Mouse (Mus musculus): ENCODE data around the gene Cacna2d3. TPM values are rescaled to one million over a fixed set of nuclear protein-coding genes. Genes with fewer than 3 reads are reported as not detected.
A peak's percentile ranks its signal among the peaks of the same experiment; 100 is the strongest.

The Cacna2d3 gene
- total RNA-seq, 1 experiment, result 0.40 TPM

DNA sequence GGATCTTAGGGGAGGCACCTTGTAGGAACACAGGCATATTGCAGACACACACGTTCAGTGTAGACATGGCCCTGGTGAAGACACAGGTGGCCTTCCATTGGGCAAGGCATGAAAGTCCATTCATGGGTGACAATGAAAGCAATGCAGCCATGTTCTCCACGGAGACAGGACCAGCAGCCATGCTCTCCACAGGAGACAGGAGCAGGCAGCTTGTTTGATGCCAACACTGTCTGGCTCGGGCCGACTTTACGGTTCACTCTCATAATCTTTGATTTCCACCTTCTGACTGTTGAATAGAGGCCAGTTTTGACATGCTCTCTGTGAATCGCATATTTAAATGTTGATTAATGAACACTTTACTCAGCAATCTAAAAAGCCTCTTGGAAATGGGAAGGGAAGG lies 610.0 kb downstream of the Cacna2d3 start:
- TF ChIP-seq ZNF384 (IDR thresholded peaks at IDR 0.05; ENCODE audit: low read depth, low read length) (no peak), CHD2 (IDR thresholded peaks at IDR 0.05; ENCODE audit: low read depth, low read length) (no peak), MAFK (IDR thresholded peaks at IDR 0.05; ENCODE audit: insufficient read depth, low read depth, low read length) (no peak), HCFC1 (IDR thresholded peaks at IDR 0.05; ENCODE audit: borderline replicate concordance, insufficient read depth, low read length) (no peak), ZC3H11A (IDR thresholded peaks at IDR 0.05; ENCODE audit: borderline replicate concordance, low read depth, low read length) (no peak)
- no peak for DNase-seq (ENCODE audit: low read depth, low spot score)
- in situ Hi-C loops (cut with MboI; ENCODE audit: low sequenced_read_pairs in 2 of 2, unreplicated experiment in 2 of 2), result loop anchor here in 1 of 2 experiments (25.0 kb wide), 1 partner anchor 1299 kb away; no protein-coding TSS in a partner anchor
- Histone ChIP-seq H3K4me1 (ENCODE audit: control insufficient read depth in 2 of 2, insufficient read depth in 2 of 2, low read length in 2 of 2, poor library complexity in 1 of 2) (no peaks in the 10 kb centered on the region), H3K9ac (ENCODE audit: insufficient read depth, low read depth, low read length, poor library complexity, severe bottlenecking) (no peak overlapping the region), H3K9me3 (ENCODE audit: control insufficient read depth, insufficient read depth, low read depth, low read length) (no peaks in the 10 kb centered on the region), H3K36me3 (ENCODE audit: control insufficient read depth, insufficient read depth, low read length, poor library complexity, severe bottlenecking) (no peaks in the 10 kb centered on the region), H3K27ac (ENCODE audit: insufficient read depth, low read depth, low read length, poor library complexity, severe bottlenecking) (no peak overlapping the region), H3K4me3 (ENCODE audit: insufficient read depth in 1 of 2, low read depth in 1 of 2, low read length in 2 of 2, poor library complexity in 1 of 2, severe bottlenecking in 1 of 2) (no peak overlapping the region)

DNA sequence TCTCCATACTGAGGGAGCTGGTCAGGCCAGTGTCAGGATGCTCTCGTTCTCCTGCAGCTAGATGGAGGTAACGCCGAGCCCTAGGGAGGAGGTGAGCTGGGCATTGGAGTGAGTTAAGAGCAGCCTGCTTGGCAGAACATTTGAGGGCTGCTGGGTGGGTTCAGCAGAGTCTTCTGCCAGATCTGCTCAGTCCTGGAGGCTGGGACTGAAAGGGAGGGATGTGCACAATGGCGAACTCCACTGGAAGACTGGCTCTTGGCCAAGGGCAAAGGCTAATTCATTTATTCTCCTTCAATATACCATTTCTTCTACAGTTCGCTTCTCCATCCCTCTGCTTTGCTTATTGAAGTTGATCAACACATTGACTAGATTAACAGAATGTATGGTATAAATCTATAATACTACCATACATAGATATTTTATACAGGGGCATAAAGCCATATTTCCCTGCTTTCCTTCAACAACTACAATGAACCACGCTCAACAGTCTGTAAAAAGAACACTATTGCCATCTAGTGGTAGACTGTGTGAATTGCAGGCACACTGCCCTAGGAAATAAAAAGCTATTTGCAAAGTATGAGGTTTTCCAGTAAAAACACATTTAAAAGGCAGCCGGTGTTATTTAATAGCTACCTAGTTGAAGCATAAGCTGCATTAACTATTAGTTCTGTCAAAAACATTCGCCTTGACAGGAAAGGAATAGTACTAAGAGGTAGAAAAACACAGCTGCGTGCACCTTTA lies 611.1 kb downstream of the Cacna2d3 start:
- peak; percentile 33 for DNase-seq (ENCODE audit: low read depth, low spot score)
- H3K27ac ChIP-seq (ENCODE audit: insufficient read depth, low read depth, low read length, poor library complexity, severe bottlenecking), result no peak overlapping the region
- peak; percentile 89 for TF ChIP-seq ZC3H11A (IDR thresholded peaks at IDR 0.05; ENCODE audit: borderline replicate concordance, low read depth, low read length)
- no peak for TF ChIP-seq CHD2 (IDR thresholded peaks at IDR 0.05; ENCODE audit: low read depth, low read length)
- TF ChIP-seq MAFK (IDR thresholded peaks at IDR 0.05; ENCODE audit: insufficient read depth, low read depth, low read length), result no peak
- TF ChIP-seq ZNF384 (IDR thresholded peaks at IDR 0.05; ENCODE audit: low read depth, low read length), result no peak

GRCm38 (mm10) chr14:29107464-29107863 lies 614.2 kb downstream of the Cacna2d3 start:
- Histone ChIP-seq H3K4me1 (ENCODE audit: control insufficient read depth in 2 of 2, insufficient read depth in 2 of 2, low read length in 2 of 2, poor library complexity in 1 of 2) (no peaks in the 10 kb centered on the region), H3K4me3 (ENCODE audit: insufficient read depth in 1 of 2, low read depth in 1 of 2, low read length in 2 of 2, poor library complexity in 1 of 2, severe bottlenecking in 1 of 2) (no peak overlapping the region), H3K36me3 (ENCODE audit: control insufficient read depth, insufficient read depth, low read length, poor library complexity, severe bottlenecking) (no peaks in the 10 kb centered on the region), H3K27ac (ENCODE audit: insufficient read depth, low read depth, low read length, poor library complexity, severe bottlenecking) (no peak overlapping the region), H3K9ac (ENCODE audit: insufficient read depth, low read depth, low read length, poor library complexity, severe bottlenecking) (no peak overlapping the region), H3K9me3 (ENCODE audit: control insufficient read depth, insufficient read depth, low read depth, low read length) (no peaks in the 10 kb centered on the region)
- TF ChIP-seq ZNF384 (IDR thresholded peaks at IDR 0.05; ENCODE audit: low read depth, low read length) (no peak), ZC3H11A (IDR thresholded peaks at IDR 0.05; ENCODE audit: borderline replicate concordance, low read depth, low read length) (no peak), MAFK (IDR thresholded peaks at IDR 0.05; ENCODE audit: insufficient read depth, low read depth, low read length) (no peak), CHD2 (IDR thresholded peaks at IDR 0.05; ENCODE audit: low read depth, low read length) (no peak), HCFC1 (IDR thresholded peaks at IDR 0.05; ENCODE audit: borderline replicate concordance, insufficient read depth, low read length) (no peak)
- in situ Hi-C loops (cut with MboI; ENCODE audit: low sequenced_read_pairs in 2 of 2, unreplicated experiment in 2 of 2), result loop anchor here in 1 of 2 experiments (25.0 kb wide), 1 partner anchor 1295 kb away; no protein-coding TSS in a partner anchor
- DNase-seq (ENCODE audit: low read depth, low spot score), result no peak

More for the DNA sequence above, 611.1 kb downstream of the Cacna2d3 start:
- Histone ChIP-seq H3K4me3 (ENCODE audit: insufficient read depth in 1 of 2, low read depth in 1 of 2, low read length in 2 of 2, poor library complexity in 1 of 2, severe bottlenecking in 1 of 2) (no peak overlapping the region), H3K4me1 (ENCODE audit: control insufficient read depth in 2 of 2, insufficient read depth in 2 of 2, low read length in 2 of 2, poor library complexity in 1 of 2) (no peaks in the 10 kb centered on the region), H3K9me3 (ENCODE audit: control insufficient read depth, insufficient read depth, low read depth, low read length) (no peaks in the 10 kb centered on the region), H3K9ac (ENCODE audit: insufficient read depth, low read depth, low read length, poor library complexity, severe bottlenecking) (no peak overlapping the region), H3K36me3 (ENCODE audit: control insufficient read depth, insufficient read depth, low read length, poor library complexity, severe bottlenecking) (no peaks in the 10 kb centered on the region)
- in situ Hi-C loops (cut with MboI; ENCODE audit: low sequenced_read_pairs in 2 of 2, unreplicated experiment in 2 of 2), result loop anchor here in 1 of 2 experiments (25.0 kb wide), 1 partner anchor 1298 kb away; no protein-coding TSS in a partner anchor

DNA sequence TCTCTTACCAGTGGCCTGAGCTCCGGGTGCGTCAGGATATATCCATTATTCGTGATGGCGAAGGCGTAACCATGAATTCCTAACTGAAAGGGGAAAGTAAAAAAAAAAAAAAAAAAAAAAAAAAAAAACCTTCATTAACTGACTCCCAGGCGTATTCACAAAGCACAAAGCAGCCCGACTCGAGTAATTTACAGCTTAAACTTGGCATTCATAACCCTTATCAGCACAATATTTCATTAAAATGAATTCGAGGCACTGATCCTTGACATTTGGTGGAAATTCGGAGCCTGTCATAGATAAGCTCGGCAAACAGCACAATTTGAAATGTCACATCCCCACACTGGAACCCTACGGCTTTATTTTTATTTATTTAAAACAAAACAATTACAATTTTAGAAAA lies 623.9 kb downstream of the Cacna2d3 start:
- in situ Hi-C loops (cut with MboI; ENCODE audit: low sequenced_read_pairs in 2 of 2, unreplicated experiment in 2 of 2), result no loop called here
- Histone ChIP-seq H3K4me1 (ENCODE audit: control insufficient read depth in 2 of 2, insufficient read depth in 2 of 2, low read length in 2 of 2, poor library complexity in 1 of 2) (no peaks in the 10 kb centered on the region), H3K36me3 (ENCODE audit: control insufficient read depth, insufficient read depth, low read length, poor library complexity, severe bottlenecking) (no peaks in the 10 kb centered on the region), H3K4me3 (ENCODE audit: insufficient read depth in 1 of 2, low read depth in 1 of 2, low read length in 2 of 2, poor library complexity in 1 of 2, severe bottlenecking in 1 of 2) (no peak overlapping the region), H3K27ac (ENCODE audit: insufficient read depth, low read depth, low read length, poor library complexity, severe bottlenecking) (no peak overlapping the region), H3K9me3 (ENCODE audit: control insufficient read depth, insufficient read depth, low read depth, low read length) (no peaks in the 10 kb centered on the region), H3K9ac (ENCODE audit: insufficient read depth, low read depth, low read length, poor library complexity, severe bottlenecking) (no peak overlapping the region)
- TF ChIP-seq ZC3H11A (IDR thresholded peaks at IDR 0.05; ENCODE audit: borderline replicate concordance, low read depth, low read length), result no peak
- TF ChIP-seq ZNF384 (IDR thresholded peaks at IDR 0.05; ENCODE audit: low read depth, low read length), result 0 out of 2 replicates have a peak, but pooled peaks have one; percentile 44
- TF ChIP-seq HCFC1 (IDR thresholded peaks at IDR 0.05; ENCODE audit: borderline replicate concordance, insufficient read depth, low read length), result no peak
- DNase-seq (ENCODE audit: low read depth, low spot score), result no peak

All from ES-E14 (cell line).